Mouse (Mus musculus) CD8-positive naive resting alpha-beta T cell, adult 2 months (primary cell): Measurements from ENCODE around the gene Fbxo2.

ENCODE experiments used
- DNase-seq, 2 experiments: peaks; one replicate each; pipeline ENCODE4 v3.0.0; 2022; ENCODE audit warnings: low read depth in 2 of 2, low spot score in 2 of 2

The Fbxo2 gene

DNA sequence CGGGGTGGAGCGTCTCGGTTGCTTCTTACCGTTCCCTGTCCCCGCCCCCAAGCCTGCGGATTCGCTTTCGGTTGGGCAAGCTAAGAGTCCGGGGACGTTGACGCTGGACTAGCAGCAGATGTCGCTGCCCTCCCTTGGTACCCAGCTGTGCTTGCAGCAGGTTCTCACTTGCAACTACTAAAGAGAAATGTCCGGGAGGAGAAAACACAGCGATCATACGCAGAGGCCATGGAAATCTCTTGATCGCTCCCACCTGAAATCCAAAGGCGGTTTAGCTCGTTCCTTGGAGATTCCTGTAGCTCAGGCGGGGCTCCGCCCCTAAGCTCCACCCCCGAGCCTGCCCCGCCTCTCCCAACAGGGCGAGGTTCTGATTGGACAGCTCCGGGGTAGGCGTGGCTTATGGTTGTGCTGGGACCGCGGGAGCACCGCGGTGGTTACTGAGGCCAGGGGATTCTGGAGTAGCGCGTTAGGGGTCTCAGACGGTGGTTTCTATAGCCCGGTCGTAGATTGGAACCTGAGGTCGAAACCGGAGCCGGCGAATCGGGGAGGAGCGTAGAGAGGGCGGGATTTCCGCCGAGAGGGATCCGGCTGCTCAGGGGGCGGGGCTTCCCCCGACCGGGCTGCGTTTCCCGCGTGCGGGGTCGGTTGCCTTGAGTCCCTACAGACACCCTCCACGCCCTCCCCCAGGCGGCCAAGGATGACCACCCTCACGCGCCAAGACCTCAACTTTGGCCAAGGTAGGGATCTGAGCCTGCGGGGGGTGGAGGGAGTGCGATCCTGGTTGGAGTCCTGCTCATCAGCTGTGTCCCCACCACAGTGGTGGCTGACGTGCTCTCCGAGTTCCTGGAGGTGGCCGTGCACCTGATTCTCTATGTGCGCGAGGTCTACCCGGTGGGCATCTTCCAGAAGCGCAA, 20.1 kb upstream of the Fbxo2 start:
- peak; percentile 89 to 96 for DNase-seq

DNA sequence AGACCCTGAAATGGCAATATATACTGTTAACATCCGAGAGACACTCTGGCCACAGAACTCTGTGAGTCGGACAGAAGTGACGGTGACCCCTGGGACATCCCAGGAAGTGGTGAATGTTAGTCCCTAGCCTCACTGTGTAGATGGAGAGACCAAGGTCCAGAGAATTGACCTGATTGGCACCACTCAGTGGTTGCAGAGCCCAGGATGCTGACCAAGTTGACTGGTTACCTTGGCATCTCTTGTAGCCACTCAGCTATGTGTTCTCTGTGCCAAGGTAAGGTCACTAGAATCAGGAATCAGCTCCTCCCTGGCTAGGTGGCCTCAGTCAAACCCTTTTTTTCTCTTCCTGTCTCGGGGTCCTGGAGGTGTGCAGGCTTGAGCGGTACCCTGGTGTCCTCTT, 16.7 kb upstream of the Fbxo2 start:
- DNase-seq: no peak

DNA sequence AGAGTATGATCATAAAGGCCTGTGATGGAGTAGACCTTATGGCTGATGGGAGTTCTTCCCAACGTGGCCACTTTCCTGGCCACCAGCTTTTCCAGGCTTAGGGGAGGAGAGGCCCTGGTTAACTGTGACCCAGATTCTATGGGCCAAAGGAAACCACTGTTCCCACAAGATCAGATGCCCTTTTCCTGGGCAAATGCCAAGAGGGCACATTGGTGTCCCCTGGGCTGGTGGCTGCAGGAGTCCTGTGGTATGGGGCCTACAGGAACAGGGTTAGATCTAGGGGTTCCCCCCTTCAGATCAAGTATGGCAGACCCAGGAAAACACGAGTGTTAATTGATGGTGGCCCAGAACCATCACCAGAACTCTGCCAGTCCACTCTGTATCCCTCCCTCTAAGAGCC, 12.7 kb upstream of the Fbxo2 start:
- no peak for DNase-seq

DNA sequence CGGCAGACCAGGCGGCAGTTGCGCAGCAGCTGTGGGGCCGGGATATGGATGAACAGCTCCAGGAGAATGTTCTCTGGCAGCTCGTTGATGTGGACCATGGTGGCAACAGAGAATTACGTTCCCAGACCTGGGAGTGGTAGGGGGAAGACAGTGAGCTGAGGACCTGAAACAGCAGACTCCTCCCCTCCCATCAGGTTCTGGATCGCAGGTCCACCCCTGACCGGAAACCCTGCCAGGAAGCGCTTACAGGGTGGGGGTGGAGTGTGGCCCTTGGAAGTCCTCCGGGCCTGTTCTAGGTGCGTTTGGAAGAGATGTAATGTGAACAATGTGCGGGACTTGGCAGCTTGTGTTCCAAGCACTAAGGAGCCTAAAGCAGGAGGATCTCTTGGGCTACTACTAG, 10.9 kb upstream of the Fbxo2 start:
- DNase-seq: no peak

DNA sequence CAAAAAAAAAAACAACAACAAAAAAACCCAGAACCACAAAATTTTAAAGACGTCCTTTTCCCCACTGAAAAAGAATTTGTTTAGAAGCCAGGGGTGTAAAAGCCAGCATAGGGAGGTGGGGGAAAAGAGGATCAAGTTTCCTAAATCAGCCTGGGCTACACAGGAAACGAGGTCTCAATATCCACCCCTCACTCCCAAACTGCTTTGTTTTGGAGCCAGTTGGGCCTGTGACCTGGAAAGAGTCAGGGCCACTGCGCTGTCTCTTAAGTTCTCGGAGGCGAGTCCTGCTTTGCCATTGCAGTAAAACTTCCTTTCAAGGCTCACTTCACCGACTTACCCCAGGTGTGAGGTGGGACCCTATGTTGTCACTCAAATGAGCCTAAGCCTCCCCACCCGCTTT, 10.2 kb upstream of the Fbxo2 start:
- DNase-seq: no peak

DNA sequence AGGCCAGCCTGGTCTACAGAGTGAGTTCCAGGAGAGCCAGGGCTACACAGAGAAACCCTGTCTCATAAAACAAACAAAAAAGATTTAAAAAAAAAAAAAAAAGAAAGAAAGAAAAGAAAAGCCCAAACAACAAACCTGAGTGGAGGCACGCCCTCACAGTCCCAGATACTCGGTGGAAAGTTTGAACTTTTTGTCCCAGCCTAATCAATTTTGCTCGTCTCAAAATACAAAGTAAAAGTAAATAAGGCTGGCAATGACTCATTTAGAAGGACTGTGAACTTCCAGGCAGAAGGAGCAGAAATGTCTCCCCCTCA, 9.5 kb upstream of the Fbxo2 start:
- DNase-seq: no peak

DNA sequence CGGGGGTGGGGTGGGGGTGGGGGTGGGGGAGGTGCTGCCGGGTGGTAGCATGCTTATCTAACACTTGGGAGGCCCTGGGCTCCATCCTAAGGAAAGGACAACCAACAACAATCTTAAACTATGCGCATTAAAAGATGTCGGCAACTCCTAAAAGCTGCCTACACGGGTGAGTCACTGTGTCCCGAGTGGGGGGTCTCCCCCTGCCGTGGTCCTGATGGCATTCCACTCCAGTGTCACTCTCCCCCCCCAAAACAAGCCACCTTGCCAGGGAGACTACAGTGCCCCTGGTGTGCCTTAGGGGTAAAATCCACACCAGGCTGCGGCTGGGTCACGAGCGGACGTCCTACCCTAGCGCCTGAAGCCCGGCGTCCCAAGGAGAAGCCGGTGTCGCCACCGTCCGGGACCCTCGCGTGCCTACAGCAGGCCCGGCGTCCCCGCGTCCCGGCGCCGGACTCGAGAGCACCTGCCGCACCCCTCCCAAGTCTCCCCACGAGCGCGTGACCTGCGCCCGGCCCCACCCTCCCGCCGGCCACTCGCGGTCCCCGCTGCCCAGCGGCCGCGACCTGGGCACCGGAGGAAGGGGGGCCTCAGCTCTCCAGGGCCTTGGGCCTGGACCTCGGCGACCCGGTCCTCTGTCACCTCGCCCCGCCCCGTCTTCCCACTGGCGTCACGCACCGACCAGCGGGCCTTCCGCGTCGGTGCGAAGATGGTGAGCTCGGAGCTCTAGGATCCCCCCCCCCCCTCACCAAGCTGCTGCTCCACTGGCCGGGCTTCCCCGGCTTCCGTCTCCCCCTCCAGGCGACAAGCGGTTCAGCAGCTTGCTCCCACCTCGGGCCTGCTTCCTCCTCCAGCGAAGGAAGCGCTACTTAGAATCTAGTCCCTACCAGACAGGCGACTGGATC, 8.9 kb upstream of the Fbxo2 start, which contains the start of gene Fbxo6:
Gene Fbxo6, minus strand, starts transcription at position 874 of the 902 bp plus-strand sequence.
- DNase-seq: peak; percentile 81 to 84

DNA sequence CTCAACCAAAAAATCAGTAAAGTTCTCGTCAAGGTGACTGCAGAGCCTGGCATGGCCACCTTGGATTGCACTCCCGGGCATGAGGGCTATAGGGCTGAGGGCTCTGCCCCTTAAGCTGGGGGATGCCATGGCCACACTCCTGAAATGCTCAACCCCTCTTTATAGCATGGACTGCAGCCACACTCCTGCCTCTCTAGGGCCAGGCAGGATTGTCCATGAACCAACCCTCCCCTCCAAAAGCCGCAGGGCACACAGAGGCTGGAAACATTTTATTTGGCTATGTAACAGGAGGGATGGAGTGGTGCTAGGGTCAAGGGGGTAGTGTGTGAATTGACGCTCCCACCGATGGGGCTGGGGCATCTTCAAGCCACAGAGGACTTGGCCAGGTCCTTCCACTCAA, 7.9 kb upstream of the Fbxo2 start:
- DNase-seq: no peak

DNA sequence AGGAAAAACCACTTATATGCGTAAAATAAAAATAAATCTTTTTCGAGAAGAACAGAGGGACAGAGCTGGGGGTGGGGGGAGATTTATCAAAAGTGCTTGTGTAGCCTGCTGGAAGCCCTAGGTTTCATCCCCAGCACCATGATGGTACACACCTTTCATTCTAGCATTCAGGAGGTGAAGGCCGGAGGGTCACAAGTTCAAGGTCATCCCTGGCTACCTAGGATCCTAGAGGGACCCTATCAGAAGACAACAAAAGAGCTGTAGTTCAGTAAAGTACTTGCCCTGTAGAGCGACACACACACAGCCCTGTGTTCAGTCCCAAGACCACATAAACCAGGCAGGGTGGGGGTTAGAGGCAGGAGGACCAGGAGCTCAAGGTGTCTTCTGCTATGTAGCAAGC, 6.4 kb upstream of the Fbxo2 start:
- no peak for DNase-seq

DNA sequence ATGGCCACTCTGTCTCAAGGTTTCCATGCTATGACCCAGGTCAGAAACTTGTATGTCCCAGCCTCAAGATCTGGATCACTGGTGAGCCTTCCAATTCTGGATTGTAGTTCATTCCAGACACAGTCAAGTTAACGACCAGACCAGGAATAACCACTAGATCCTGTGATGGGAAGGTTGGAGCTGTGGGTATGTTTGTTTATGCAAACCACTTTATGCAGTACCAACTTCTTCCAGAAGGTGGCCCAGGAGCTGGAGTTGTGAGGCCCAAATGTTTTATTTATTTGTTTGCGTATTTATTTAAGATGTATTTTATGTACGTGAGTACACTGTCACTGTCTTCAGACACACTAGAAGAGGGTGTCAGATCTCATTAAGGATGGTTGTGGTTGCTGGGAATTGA, 5.4 kb upstream of the Fbxo2 start:
- DNase-seq: peak in 1 of 2 experiments; percentile 30

DNA sequence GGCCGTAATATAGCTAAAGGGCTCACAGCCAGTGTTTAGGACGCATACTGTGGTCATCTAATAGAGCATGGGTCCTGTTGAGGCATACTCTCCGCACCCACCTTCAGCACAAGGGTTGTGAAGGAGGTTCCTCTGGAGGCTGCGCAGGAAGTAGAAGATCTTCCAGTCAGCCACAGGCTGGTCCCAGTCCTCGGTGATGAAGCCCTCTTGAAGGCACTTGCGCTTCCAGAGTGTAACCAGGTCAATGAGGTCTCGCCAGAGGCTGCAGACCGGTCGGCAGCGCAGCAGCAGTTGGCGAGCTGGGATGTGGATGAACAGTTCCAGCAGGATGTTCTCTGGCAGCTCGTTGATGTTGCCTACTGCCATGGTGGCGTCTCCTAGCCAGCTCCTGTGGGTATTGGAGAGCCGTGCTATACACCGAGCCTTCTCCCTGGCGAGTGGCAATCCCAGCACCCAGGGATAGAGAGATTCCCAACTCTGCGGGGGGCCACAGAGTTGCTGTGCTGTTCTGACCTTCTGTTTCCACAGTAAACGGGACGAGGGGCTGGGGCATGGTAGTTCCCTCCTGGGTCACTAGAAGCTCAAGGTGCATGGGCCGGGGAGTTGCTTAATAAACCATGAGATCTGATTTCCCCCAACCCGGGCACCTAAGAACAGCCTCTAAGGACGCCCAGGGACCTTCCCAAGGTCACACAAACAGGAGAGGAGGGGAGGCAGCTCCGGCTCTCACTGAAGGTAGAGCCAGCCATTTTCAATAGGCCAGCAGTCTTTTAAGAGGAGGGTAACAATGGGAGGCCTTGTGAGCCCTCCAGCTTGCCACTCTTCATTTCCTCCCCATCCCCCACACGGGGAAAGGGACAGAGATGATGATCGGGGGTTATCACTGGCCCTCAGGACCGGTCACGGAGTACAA, 1.7 kb upstream of the Fbxo2 start:
- no peak for DNase-seq

DNA sequence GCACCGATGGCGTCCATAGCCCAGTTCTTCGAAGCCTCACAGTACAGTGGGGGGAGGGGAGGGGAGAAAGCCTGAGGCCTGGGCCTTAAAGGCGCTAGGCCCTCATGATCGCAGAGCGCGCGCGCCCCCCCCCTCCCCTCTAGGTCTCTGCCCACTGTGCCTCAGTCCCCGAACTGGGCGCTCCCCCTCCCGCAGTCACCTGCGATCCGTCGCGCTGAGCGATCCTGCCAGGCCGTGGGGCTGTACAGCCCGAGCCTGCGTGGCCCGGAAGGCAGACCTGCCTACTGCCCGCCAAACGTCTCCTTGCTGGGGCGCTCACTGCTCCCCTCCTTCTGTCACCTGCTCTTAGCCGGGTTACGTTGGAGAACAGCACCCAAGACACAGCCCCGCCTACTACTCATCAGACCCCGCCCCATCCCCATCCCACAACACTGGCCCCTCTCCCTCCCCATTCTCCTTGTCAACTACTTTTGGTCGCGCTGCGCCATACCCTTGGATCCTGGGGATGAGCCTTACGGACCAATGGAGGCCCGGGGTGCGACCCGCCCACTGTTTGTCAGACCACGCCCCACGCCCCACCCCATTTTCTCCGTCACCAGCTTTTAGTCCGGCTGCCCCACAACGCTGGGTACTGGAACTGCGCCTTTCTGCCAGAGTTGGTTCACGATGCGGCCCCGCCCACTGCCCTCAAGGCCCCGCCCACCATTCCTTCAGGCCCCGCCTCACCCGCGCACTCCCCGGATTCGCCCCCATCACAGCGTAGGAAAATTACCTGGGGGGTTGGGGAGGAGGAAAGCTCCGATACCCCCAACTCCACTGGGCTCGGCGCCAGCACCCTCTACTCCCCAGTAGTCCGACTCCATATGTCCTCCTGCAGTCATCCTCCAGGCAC, 631 bp upstream of the Fbxo2 start:
- peak; percentile 67 to 79 for DNase-seq

DNA sequence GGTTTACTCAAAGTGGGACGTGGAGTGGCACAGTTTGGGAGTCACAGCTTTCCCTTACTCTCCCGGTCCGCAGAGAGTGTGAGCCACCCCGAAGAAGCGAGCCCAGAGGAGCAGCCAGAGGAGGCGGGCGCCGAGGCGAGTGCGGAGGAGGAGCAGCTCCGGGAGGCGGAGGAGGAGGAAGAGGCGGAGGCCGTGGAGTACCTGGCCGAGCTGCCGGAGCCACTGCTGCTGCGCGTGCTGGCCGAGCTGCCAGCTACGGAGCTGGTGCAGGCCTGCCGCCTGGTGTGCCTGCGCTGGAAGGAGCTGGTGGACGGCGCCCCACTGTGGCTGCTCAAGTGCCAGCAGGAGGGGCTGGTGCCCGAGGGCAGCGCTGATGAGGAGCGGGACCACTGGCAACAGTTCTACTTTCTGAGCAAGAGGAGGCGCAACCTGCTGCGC, 3.6 kb downstream of the Fbxo2 start:
- peak; percentile 72 to 74 for DNase-seq

DNA sequence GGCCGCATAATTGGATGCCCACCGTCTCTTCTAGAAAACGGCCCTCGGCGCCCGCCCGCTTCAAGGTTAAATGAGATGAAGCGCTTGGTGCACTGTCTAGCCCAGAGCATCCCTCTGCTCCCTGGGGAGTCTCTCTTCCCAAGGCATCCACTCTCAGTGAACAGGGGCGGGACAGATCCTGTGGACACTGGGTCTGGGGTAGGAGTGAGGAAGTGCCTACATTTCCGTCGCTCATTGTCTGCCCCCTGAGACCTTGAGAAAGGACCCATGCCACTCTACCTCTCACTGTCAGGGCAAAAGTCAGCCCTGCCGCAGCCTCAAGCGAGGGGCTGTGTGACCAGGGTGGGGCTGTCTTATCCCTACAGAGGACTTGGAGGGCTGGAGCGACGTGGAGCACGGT, 4.0 kb downstream of the Fbxo2 start:
- no peak for DNase-seq

DNA sequence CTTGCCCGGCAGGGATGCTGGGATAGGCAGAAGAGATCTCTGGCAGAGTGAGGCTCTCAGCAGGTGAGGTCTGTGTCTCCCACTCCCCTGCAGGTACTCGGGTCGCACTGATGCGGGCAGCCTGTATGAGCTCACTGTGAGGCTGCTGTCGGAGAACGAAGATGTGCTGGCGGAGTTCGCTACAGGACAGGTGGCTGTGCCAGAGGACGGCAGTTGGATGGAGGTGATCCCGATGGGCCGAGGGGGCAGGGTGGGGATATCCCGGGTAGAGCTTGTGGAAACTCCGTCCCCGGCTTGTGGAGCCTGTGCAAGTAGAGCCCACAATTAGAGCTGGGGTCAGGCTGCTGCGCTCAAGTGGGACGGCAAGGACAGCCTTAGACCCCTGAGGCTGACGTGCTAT, 5.1 kb downstream of the Fbxo2 start:
- no peak for DNase-seq

DNA sequence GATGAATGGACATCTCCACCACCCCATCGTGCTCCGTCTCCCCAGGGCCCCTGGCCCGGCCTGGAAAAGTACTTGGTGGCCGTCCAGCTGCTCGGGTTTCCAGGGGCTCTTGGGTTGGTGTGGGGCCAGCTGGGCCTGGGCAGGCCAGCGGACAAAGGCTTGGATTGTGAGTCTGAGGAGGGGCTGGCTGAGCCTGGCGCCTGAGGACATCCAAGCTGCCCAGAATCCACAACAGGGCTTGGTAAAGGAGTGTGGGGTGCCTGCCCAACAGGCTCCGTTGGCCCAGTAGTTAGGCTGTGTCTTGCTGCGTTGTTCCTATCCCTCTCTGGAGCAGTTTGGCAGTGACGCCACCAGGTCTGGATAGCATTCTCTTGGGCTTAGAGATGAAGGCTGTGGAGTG, 6.0 kb downstream of the Fbxo2 start:
- DNase-seq: no peak

DNA sequence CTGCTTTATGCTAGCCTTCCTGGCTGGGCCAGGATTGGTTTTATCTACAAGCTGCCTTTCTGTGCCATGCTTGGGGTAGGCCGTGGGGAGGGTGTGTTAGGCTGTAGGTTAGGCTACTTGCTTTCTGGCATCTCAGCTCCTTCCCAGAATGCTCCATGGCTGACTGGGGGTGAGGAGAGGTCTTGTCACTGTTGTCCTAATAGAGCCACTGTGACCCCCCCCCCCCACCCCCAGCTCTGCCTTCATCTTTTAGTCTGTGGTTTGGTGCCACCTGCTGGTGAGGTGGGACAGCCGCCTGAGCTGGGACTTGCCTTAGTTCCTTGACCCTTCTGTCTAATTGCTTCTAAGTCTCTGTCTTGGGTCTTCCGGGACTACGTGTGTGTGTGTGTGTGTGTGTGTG, 6.6 kb downstream of the Fbxo2 start:
- DNase-seq: peak; percentile 49 to 58

DNA sequence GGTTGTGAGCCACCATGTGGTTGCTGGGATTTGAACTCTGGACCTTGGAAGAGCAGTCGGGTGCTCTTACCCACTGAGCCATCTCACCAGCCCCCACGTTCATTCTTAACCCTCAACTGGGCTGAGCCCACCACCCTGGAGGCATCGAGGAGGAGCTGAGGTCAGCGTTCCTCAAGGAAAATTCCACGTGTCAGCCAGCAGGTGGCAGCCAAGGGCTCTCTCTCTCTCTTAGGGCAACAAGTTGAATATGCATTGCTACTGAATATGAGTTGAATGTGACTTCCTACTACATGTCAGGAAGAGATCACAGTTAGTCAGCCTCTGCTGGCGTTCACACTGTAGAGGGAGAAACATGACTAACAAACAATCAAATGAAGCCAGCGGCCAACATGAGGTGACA, 7.9 kb downstream of the Fbxo2 start:
- peak; percentile 45 to 62 for DNase-seq

DNA sequence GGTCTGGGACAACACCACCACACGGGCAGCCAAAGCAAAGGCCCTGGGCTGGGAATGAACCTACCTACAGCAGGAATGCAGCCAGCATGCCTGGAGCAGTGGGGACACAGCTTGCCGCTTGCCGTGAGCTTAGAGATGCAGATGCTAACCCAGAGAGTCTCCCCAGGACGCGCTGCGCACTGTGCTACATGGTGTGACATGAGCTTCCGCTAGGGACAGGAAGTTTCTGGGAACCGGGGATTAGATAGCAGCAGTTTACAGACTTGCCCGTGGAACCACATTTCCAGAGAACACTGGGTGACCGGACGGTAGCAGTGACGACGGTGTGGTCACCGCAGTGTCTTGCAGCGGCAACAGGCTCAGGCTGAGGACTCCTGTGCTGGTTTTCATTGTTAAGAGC, 9.2 kb downstream of the Fbxo2 start:
- no peak for DNase-seq

DNA sequence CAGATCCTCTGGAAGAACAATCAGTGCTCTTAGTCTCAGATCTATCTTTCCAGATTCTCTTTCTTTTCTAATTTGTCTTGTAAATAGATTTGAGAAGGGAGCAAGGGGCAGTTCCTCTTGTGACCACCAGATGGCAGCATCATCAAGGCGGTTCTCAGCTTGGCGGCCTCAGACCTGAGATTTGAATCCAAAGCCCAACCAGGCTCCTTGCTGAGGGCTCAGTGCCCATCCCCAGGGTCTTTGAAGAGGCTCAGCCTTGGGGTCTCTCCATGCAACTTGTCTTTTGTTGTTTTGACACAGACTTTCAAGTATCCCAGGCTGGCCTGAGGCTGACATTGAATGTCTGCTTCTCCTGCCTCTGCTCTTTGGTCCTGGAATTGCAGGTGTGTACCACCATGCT, 10.4 kb downstream of the Fbxo2 start:
- peak; percentile 49 to 56 for DNase-seq
